Mouse (Mus musculus) olfactory bulb, adult 2 months (tissue): Measurements from ENCODE around the gene Hist2h3b. TPM values are rescaled to one million over a fixed set of nuclear protein-coding genes. Genes with fewer than 3 reads are reported as not detected.

ENCODE experiments used
- H3K27ac ChIP-seq: fragments of 200-500 bp; 2 replicates; pipeline ENCODE4 v1.5.1; 2012; ENCODE audit warnings: low read depth, low read length; ENCODE audit not compliant: insufficient read depth
- H3K4me1 ChIP-seq: fragments of 200-500 bp; 2 replicates; pipeline ENCODE4 v1.6.1; 2012; ENCODE audit warnings: low read length; ENCODE audit not compliant: control insufficient read depth, insufficient read depth
- H3K4me3 ChIP-seq: fragments of 200-500 bp; 2 replicates; pipeline ENCODE4 v1.5.1; 2012; ENCODE audit warnings: mild to moderate bottlenecking, low read depth, low read length, moderate library complexity; ENCODE audit not compliant: insufficient read depth
- CTCF ChIP-seq: fragments of 200-500 bp; IDR thresholded peaks from 2 replicates; pipeline ENCODE4 v1.5.1; 2012; ENCODE audit warnings: low read depth, mild to moderate bottlenecking, low read length, moderate library complexity; ENCODE audit not compliant: insufficient read depth
- POLR2A ChIP-seq: fragments of 200-500 bp; IDR thresholded peaks from 2 replicates; pipeline ENCODE4 v1.6.1; 2012; ENCODE audit warnings: mild to moderate bottlenecking, low read depth, low read length, moderate library complexity; ENCODE audit not compliant: insufficient read depth
- WGBS: fragments of 180-500 bp; shearing (Covaris S2); methylation state at CpG from one replicate; pipeline ENCODE4 v1.1.7; 2018; 5-methylcytosine and 5-hydroxymethylcytosine counted together
- polyA plus RNA-seq: library from polyadenylated mRNA; stranded (reverse); fragments of >200 nt; gene quantifications from 2 replicates; pipeline ENCODE4 v1.2.4, GENCODE M21; 2012; ENCODE audit warnings: low replicate concordance; ENCODE audit not compliant: missing spikeins, insufficient read depth, insufficient read length

The Hist2h3b gene
- polyA plus RNA-seq, 1 experiment, result not detected

GRCm38 (mm10) chr3:96306506-96306905 lies 38.1 kb downstream of the Hist2h3b start:
- WGBS, result 83% methylated on average over 9 of the region's 9 CpGs
- no peak overlapping the region for H3K27ac ChIP-seq
- no peaks in the 10 kb centered on the region for H3K4me1 ChIP-seq
- H3K4me3 ChIP-seq, result no peak overlapping the region
- TF ChIP-seq POLR2A (no peak), CTCF (no peak)

GRCm38 (mm10) chr3:96309441-96309840 lies 41.0 kb downstream of the Hist2h3b start:
- TF ChIP-seq CTCF (no peak), POLR2A (no peak)
- H3K4me3 ChIP-seq, result no peak overlapping the region
- H3K27ac ChIP-seq, result no peak overlapping the region
- WGBS, result 72% methylated on average over 3 of the region's 3 CpGs
- no peaks in the 10 kb centered on the region for H3K4me1 ChIP-seq

GRCm38 (mm10) chr3:96312341-96313098 lies 44.1 kb downstream of the Hist2h3b start:
- Histone ChIP-seq H3K4me1 (no peaks in the 10 kb centered on the region), H3K4me3 (no peak overlapping the region), H3K27ac (no peak overlapping the region)
- 60% methylated on average over 8 of the region's 8 CpGs for WGBS
- no peak for TF ChIP-seq POLR2A
- no peak for TF ChIP-seq CTCF

Other genes with a start within 250 kb of the Hist2h3b start
- gene Vps45, start 210.2 kb upstream of the Hist2h3b start, polyA plus RNA-seq, result not detected in 2 replicates
- not detected in 2 replicates for gene Otud7b, start 164.1 kb upstream of the Hist2h3b start, polyA plus RNA-seq
- gene Mtmr11, start 106.7 kb upstream of the Hist2h3b start, polyA plus RNA-seq, result not detected in 2 replicates
- gene Sf3b4, start 96.3 kb upstream of the Hist2h3b start, polyA plus RNA-seq, result not detected in 2 replicates
- 106 TPM in 1 of 2 replicates, not detected in the other for gene Sv2a, start 87.5 kb upstream of the Hist2h3b start, polyA plus RNA-seq
- gene Bola1, start 48.9 kb upstream of the Hist2h3b start, polyA plus RNA-seq, result not detected in 2 replicates
- not detected in 2 replicates for gene Hist2h2ab, start 48.8 kb upstream of the Hist2h3b start, polyA plus RNA-seq
- gene Hist2h2ac, start 47.8 kb upstream of the Hist2h3b start, polyA plus RNA-seq, result not detected in 2 replicates
- not detected in 2 replicates for gene Hist2h2be, start 47.5 kb upstream of the Hist2h3b start, polyA plus RNA-seq
- not detected in 2 replicates for gene Hist2h3c2, start 29.5 kb upstream of the Hist2h3b start, polyA plus RNA-seq
- gene Hist2h2aa2, start 28.4 kb upstream of the Hist2h3b start, polyA plus RNA-seq, result not detected in 2 replicates
- gene Hist2h2aa1, start 23.2 kb upstream of the Hist2h3b start, polyA plus RNA-seq, result not detected in 2 replicates
- not detected in 2 replicates for gene Hist2h3c1, start 22.0 kb upstream of the Hist2h3b start, polyA plus RNA-seq
- gene Hist2h4, start 5.3 kb upstream of the Hist2h3b start, polyA plus RNA-seq, result not detected in 2 replicates
- gene Hist2h2bb, start 1.1 kb downstream of the Hist2h3b start, polyA plus RNA-seq, result not detected in 2 replicates
- gene Fcgr1, start 25.3 kb downstream of the Hist2h3b start, polyA plus RNA-seq, result not detected in 2 replicates
- gene BC107364, start 183.7 kb downstream of the Hist2h3b start, polyA plus RNA-seq, result not detected in 2 replicates